Mouse (Mus musculus) thymus, adult 2 months (tissue): ENCODE data around the gene Herc1.

Experiments
- CTCF ChIP-seq: fragments of 200-500 bp; IDR thresholded peaks from 2 replicates; pipeline ENCODE4 v1.5.1; 2012; ENCODE audit warnings: mild to moderate bottlenecking, control low read depth, low read length, moderate library complexity, borderline replicate concordance; ENCODE audit not compliant: control insufficient read depth, poor library complexity, insufficient read depth; ENCODE audit errors: extremely low read depth
- POLR2A ChIP-seq: fragments of 200-500 bp; IDR thresholded peaks from 2 replicates; pipeline ENCODE4 v1.6.1; 2012; ENCODE audit warnings: mild to moderate bottlenecking, low read length, control low read depth, moderate library complexity; ENCODE audit not compliant: control insufficient read depth, poor library complexity, insufficient read depth; ENCODE audit errors: extremely low read depth

- TF ChIP-seq CTCF: no peak
- no peak for TF ChIP-seq POLR2A
These were observed 43.1 kb downstream of the Herc1 start for GRCm38 (mm10) chr9:66393304-66393703.
